Comparison of ENCODE assay signal across 23 mouse cellular contexts in genomic region chr2:166125033-166125432, GRCm38 (mm10). TPM values are rescaled to one million over a fixed set of nuclear protein-coding genes. Genes with fewer than 3 reads are reported as not detected.
DNase-seq lines count a peak whose midpoint lies in the region; ATAC-seq and TF ChIP-seq lines count a peak whose summit lies in the region.
"Had no signal": no experiment of that assay in that cellular context is flagged by ENCODE, and none has a peak within 500 bp of the region (broad histone marks: within the 10 kb centered on the region; RNA-seq: fewer than 3 reads in every experiment).

No protein-coding gene starts in this region.

- H3K9ac ChIP-seq in hindbrain, embryonic 13.5 days, result no peak overlapping the region
- no peak overlapping the region for H3K9ac ChIP-seq in hindbrain, embryonic 11.5 days (ENCODE audit: low read depth, low read length)
- H3K9ac ChIP-seq in hindbrain, postnatal 0 days (replicated peaks; ENCODE audit: low read length), result no peak overlapping the region
- H3K9ac ChIP-seq in intestine, embryonic 14.5 days (ENCODE audit: low read length), result no peak overlapping the region
- no peak overlapping the region for H3K9ac ChIP-seq in stomach, embryonic 15.5 days
- H3K9ac ChIP-seq: embryonic facial prominence, embryonic 15.5 days; forebrain, embryonic 12.5 days; forebrain, postnatal 0 days; limb, embryonic 15.5 days; midbrain, embryonic 12.5 days; neural tube, embryonic 13.5 days had no signal

- no peak for DNase-seq in hindbrain, embryonic 11.5 days (ENCODE audit: low spot score)
- no peak for DNase-seq in hindbrain, postnatal 0 days (ENCODE audit: low spot score)
- DNase-seq in intestine, embryonic 14.5 days (ENCODE audit: low spot score), result no peak
- no peak for DNase-seq in left cerebral cortex, adult 8-10 months (ENCODE audit: low spot score in 2 of 2)
- DNase-seq: adrenal gland, adult 8-10 months; cerebellum, adult 8-10 months; cerebellum, postnatal 25 days; forebrain, postnatal 0 days; heart, adult 2 months; heart, postnatal 36 days; kidney, adult 9 months; kidney, postnatal 10 days; layer of hippocampus, postnatal 36 days; lung, postnatal 36 days had no signal

- no peak overlapping the region for H3K4me3 ChIP-seq in hindbrain, embryonic 13.5 days
- H3K4me3 ChIP-seq in hindbrain, embryonic 11.5 days (ENCODE audit: low read depth, low read length), result no peak overlapping the region
- no peak overlapping the region for H3K4me3 ChIP-seq in hindbrain, postnatal 0 days (ENCODE audit: low read length)
- H3K4me3 ChIP-seq in intestine, embryonic 14.5 days (ENCODE audit: low read depth, low read length), result no peak overlapping the region
- H3K4me3 ChIP-seq in stomach, embryonic 15.5 days (replicated peaks), result no peak overlapping the region
- H3K4me3 ChIP-seq: embryonic facial prominence, embryonic 10.5 days; embryonic facial prominence, embryonic 15.5 days; forebrain, embryonic 12.5 days; heart, adult 2 months; limb, embryonic 10.5 days; limb, embryonic 15.5 days; midbrain, embryonic 12.5 days; neural tube, embryonic 13.5 days had no signal

- no peaks in the 10 kb centered on the region for H3K27me3 ChIP-seq in hindbrain, embryonic 13.5 days
- H3K27me3 ChIP-seq in hindbrain, embryonic 11.5 days (ENCODE audit: control insufficient read depth, insufficient read depth, low read length), result no peaks in the 10 kb centered on the region
- H3K27me3 ChIP-seq in hindbrain, postnatal 0 days (ENCODE audit: insufficient read depth, low read length), result no peaks in the 10 kb centered on the region
- no peaks in the 10 kb centered on the region for H3K27me3 ChIP-seq in intestine, embryonic 14.5 days (replicated peaks; ENCODE audit: control insufficient read depth, insufficient read depth, low read length)
- no peaks in the 10 kb centered on the region for H3K27me3 ChIP-seq in stomach, embryonic 15.5 days (replicated peaks)
- H3K27me3 ChIP-seq: embryonic facial prominence, embryonic 15.5 days; forebrain, embryonic 12.5 days; limb, embryonic 15.5 days; midbrain, embryonic 12.5 days; neural tube, embryonic 13.5 days had no signal

- ATAC-seq in hindbrain, embryonic 13.5 days (ENCODE audit: low FRiP score), result 0 out of 2 replicates have a peak, but pooled peaks have one; percentile 28
- ATAC-seq in hindbrain, embryonic 11.5 days (ENCODE audit: low FRiP score), result no peak
- ATAC-seq in hindbrain, postnatal 0 days, result peak; percentile 32; the same call in 1 of the 2 replicates
- 0 out of 2 replicates have a peak, but pooled peaks have one; percentile 21 for ATAC-seq in intestine, embryonic 14.5 days (replicated peaks; ENCODE audit: low FRiP score, low TSS enrichment, low read depth)
- 0 out of 2 replicates have a peak, but pooled peaks have one; percentile 32 for ATAC-seq in stomach, embryonic 15.5 days (ENCODE audit: insufficient read depth, low FRiP score, low read depth)
- ATAC-seq: forebrain, postnatal 0 days had no signal

- WGBS in hindbrain, embryonic 13.5 days, result 91% methylated on average over 2 of the region's 2 CpGs
- 80% methylated on average over 1 of the region's 2 CpGs for WGBS in hindbrain, embryonic 11.5 days
- 50% methylated on average over 1 of the region's 2 CpGs for WGBS in hindbrain, postnatal 0 days
- WGBS in intestine, embryonic 14.5 days, result 50% methylated on average over 1 of the region's 2 CpGs
- 52% methylated on average over 1 of the region's 2 CpGs for WGBS in stomach, embryonic 15.5 days

- H3K27ac ChIP-seq in hindbrain, embryonic 13.5 days, result no peak overlapping the region
- no peak overlapping the region for H3K27ac ChIP-seq in hindbrain, embryonic 11.5 days (ENCODE audit: low read depth, low read length)
- H3K27ac ChIP-seq in hindbrain, postnatal 0 days, result no peak overlapping the region
- H3K27ac ChIP-seq in intestine, embryonic 14.5 days (ENCODE audit: low read depth), result no peak overlapping the region
- no peak overlapping the region for H3K27ac ChIP-seq in stomach, embryonic 15.5 days
- H3K27ac ChIP-seq: embryonic facial prominence, embryonic 10.5 days; embryonic facial prominence, embryonic 15.5 days; forebrain, embryonic 12.5 days; heart, adult 2 months; limb, embryonic 10.5 days; limb, embryonic 15.5 days; midbrain, embryonic 12.5 days; neural tube, embryonic 13.5 days had no signal

- H3K9me3 ChIP-seq in hindbrain, embryonic 13.5 days, result no peaks in the 10 kb centered on the region
- H3K9me3 ChIP-seq in hindbrain, embryonic 11.5 days (ENCODE audit: control insufficient read depth, low read length), result no peaks in the 10 kb centered on the region
- no peaks in the 10 kb centered on the region for H3K9me3 ChIP-seq in hindbrain, postnatal 0 days (ENCODE audit: low read length)
- H3K9me3 ChIP-seq in intestine, embryonic 14.5 days (ENCODE audit: control insufficient read depth, low read length), result no peaks in the 10 kb centered on the region
- H3K9me3 ChIP-seq in stomach, embryonic 15.5 days, result no peaks in the 10 kb centered on the region
- H3K9me3 ChIP-seq: embryonic facial prominence, embryonic 10.5 days; embryonic facial prominence, embryonic 15.5 days; forebrain, embryonic 12.5 days; limb, embryonic 10.5 days; limb, embryonic 15.5 days; midbrain, embryonic 12.5 days; neural tube, embryonic 13.5 days had no signal

- H3K4me2 ChIP-seq in hindbrain, embryonic 13.5 days, result no peak overlapping the region
- H3K4me2 ChIP-seq in hindbrain, embryonic 11.5 days (replicated peaks; ENCODE audit: low read depth, low read length), result no peak overlapping the region
- H3K4me2 ChIP-seq in hindbrain, postnatal 0 days (ENCODE audit: low read depth, low read length), result no peak overlapping the region
- H3K4me2 ChIP-seq in intestine, embryonic 14.5 days (ENCODE audit: low read length), result no peak overlapping the region
- no peak overlapping the region for H3K4me2 ChIP-seq in stomach, embryonic 15.5 days
- H3K4me2 ChIP-seq: embryonic facial prominence, embryonic 15.5 days; forebrain, embryonic 12.5 days; limb, embryonic 15.5 days; midbrain, embryonic 12.5 days; neural tube, embryonic 13.5 days had no signal

- peaks cover 8% of the 10 kb centered on the region for H3K4me1 ChIP-seq in hindbrain, embryonic 13.5 days (replicated peaks)
- H3K4me1 ChIP-seq in hindbrain, embryonic 11.5 days (replicated peaks; ENCODE audit: control insufficient read depth, insufficient read depth, low read length), result no peaks in the 10 kb centered on the region
- no peaks in the 10 kb centered on the region for H3K4me1 ChIP-seq in hindbrain, postnatal 0 days (ENCODE audit: insufficient read depth, low read length)
- 0 out of 2 replicates have a peak, but pooled peaks cover 8% of the 10 kb centered on the region for H3K4me1 ChIP-seq in intestine, embryonic 14.5 days (replicated peaks; ENCODE audit: control insufficient read depth, insufficient read depth, low read length)
- H3K4me1 ChIP-seq in stomach, embryonic 15.5 days, result 0 out of 2 replicates have a peak, but pooled peaks cover 3% of the 10 kb centered on the region
- H3K4me1 ChIP-seq: midbrain, embryonic 12.5 days had no signal

- peaks cover 17% of the 10 kb centered on the region for H3K36me3 ChIP-seq in hindbrain, embryonic 13.5 days
- no peaks in the 10 kb centered on the region for H3K36me3 ChIP-seq in hindbrain, embryonic 11.5 days (ENCODE audit: control insufficient read depth, insufficient read depth, low read length)
- H3K36me3 ChIP-seq in hindbrain, postnatal 0 days (ENCODE audit: insufficient read depth, low read length), result no peaks in the 10 kb centered on the region
- peaks cover 48% of the 10 kb centered on the region for H3K36me3 ChIP-seq in intestine, embryonic 14.5 days (ENCODE audit: control insufficient read depth, insufficient read depth, low read length)
- H3K36me3 ChIP-seq in stomach, embryonic 15.5 days, result no peaks in the 10 kb centered on the region

- no peak for TF ChIP-seq CTCF in hindbrain, postnatal 0 days (IDR thresholded peaks at IDR 0.05; ENCODE audit: low read depth)

RNA-seq across cellular contexts. Expression of gene Sulf2, which starts 30.4 kb away (rescaled TPM):
- polyA plus RNA-seq in hindbrain, embryonic 13.5 days (2015; fragmentation: Nextera tagmentation; extraction: Ambion mirVana), result 88.6 and 113 TPM in 2 replicates
- 104 and 115 TPM in 2 replicates for polyA plus RNA-seq in hindbrain, embryonic 11.5 days (2014; fragmentation: Nextera tagmentation; extraction: Ambion mirVana)
- 111 and 114 TPM in 2 replicates for total RNA-seq in hindbrain, postnatal 0 days (2014; rRNA removed)
- polyA plus RNA-seq in hindbrain, postnatal 0 days (2015; fragmentation: Nextera tagmentation; extraction: Ambion mirVana), result 71.4 and 81.6 TPM in 2 replicates
- 134 TPM in 2 replicates for polyA plus RNA-seq in intestine, embryonic 14.5 days (2014; fragmentation: Nextera tagmentation; extraction: Ambion mirVana)
- 121 and 140 TPM in 2 replicates for polyA plus RNA-seq in stomach, embryonic 15.5 days (2015; fragmentation: Nextera tagmentation; extraction: Ambion mirVana)
- 10 to 100 TPM; 87.4 to 91.5 (median 88.6) TPM for total RNA-seq in left cerebral cortex, adult 8-10 months (2022)
